Mouse (Mus musculus) lung, embryonic 14.5 days (tissue): ENCODE data around the gene 2410015M20Rik. TPM values are rescaled to one million over a fixed set of nuclear protein-coding genes. Genes with fewer than 3 reads are reported as not detected.
"Not testable (repeated sequence)": the region's sequence is repeated elsewhere in the genome, so short reads cannot be mapped to it uniquely, and the experiment has no call there.

Experiments
- ATAC-seq: fragments of 200-750 bp; cut with Nextera tagmentation; 2 replicates; pipeline ENCODE4 v1.8.0; 2017; ENCODE audit warnings: mild to moderate bottlenecking, moderate TSS enrichment, moderate library complexity; ENCODE audit not compliant: insufficient read depth
- DNase-seq: peaks from one replicate; pipeline ENCODE4 v3.0.0-alpha.2; 2015
- H3K27ac ChIP-seq: fragments of 300-500 bp; sonication (generic); 2 replicates; pipeline ENCODE4 v1.5.1; 2014; ENCODE audit warnings: low read depth, mild to moderate bottlenecking, moderate library complexity
- H3K27me3 ChIP-seq: fragments of 300-500 bp; sonication (generic); 2 replicates; pipeline ENCODE4 v1.6.1; 2014; ENCODE audit warnings: low read length, control low read depth; ENCODE audit not compliant: insufficient read depth
- H3K36me3 ChIP-seq: fragments of 300-500 bp; sonication (generic); 2 replicates; pipeline ENCODE4 v1.6.1; 2014; ENCODE audit warnings: control low read depth; ENCODE audit not compliant: insufficient read depth
- H3K4me1 ChIP-seq: fragments of 300-500 bp; sonication (generic); 2 replicates; pipeline ENCODE4 v1.6.1; 2014; ENCODE audit warnings: antibody characterized with exemption, control low read depth; ENCODE audit not compliant: insufficient read depth
- H3K4me2 ChIP-seq: fragments of 300-500 bp; sonication (generic); 2 replicates; pipeline ENCODE4 v1.6.1; 2014; ENCODE audit warnings: mild to moderate bottlenecking
- H3K4me3 ChIP-seq: fragments of 300-500 bp; sonication (generic); 2 replicates; pipeline ENCODE4 v1.5.1; 2014; ENCODE audit warnings: low read depth, low read length
- H3K9ac ChIP-seq: fragments of 300-500 bp; sonication (generic); 2 replicates; pipeline ENCODE4 v1.6.1; 2014
- H3K9me3 ChIP-seq: fragments of 300-500 bp; sonication (generic); 2 replicates; pipeline ENCODE4 v1.6.1; 2016; ENCODE audit warnings: low read depth, low read length, control low read depth
- CTCF ChIP-seq: IDR thresholded peaks from 2 replicates; pipeline ENCODE4 v1.5.1; 2016; ENCODE audit warnings: antibody characterized with exemption, low read depth
- WGBS: fragments of 180-500 bp; shearing (Covaris S2); extraction: QIAGEN DNeasy Blood & Tissue Kit; methylation state at CpG from one replicate; pipeline ENCODE4 v1.1.7; 2014; 5-methylcytosine and 5-hydroxymethylcytosine counted together
- polyA plus RNA-seq: library from polyadenylated mRNA; unstranded; fragments of >200 nt; fragmentation: Nextera tagmentation; extraction: Ambion mirVana; gene quantifications from 2 replicates; pipeline ENCODE4 v1.2.1, GENCODE M21; 2014

2410015M20Rik gene
- polyA plus RNA-seq, 1 experiment from 2014 or later, result 201 TPM

DNA sequence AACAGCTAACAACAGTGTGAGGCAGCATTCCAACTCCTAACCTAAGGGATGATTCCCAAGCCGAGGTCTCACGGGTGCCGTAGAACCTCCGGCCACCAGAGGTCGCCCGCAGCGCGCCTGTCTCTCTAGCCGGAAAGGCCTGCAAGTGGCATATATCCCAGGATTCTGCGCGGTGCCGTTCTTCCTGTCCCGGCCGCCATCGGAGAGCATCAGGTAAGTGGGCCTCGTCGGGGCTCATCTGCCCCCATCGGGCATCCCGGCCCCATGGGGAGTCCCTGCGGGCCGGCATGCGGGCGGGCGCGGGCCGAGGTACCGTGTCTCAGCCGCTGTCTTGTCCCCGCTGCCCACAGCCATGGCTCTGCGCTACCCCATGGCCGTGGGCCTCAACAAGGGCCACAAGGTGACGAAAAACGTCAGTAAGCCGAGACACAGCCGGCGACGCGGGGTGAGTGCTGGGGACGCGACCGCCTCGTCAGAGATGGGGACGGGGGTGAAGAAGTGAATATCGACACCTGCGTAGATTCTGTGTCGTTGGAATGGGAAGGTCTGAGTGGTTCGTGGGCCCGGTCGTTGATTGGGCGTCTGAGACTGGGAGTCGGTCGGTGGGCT is 3.8 kb upstream of the 2410015M20Rik start, which contains the start of gene Rpl36:
Rpl36 (plus strand) TSS at position 181 of the 609 bp plus-strand sequence.
- Histone ChIP-seq H3K4me1 (peaks cover 17% of the 10 kb centered on the region), H3K27ac (peak within 1 kb of the TSS; percentile 92), H3K9ac (peak within 1 kb of the TSS; percentile 91), H3K9me3 (no peaks in the 10 kb centered on the region), H3K4me3 (peak within 1 kb of the TSS; percentile 78), H3K4me2 (peak within 1 kb of the TSS; percentile 98), H3K27me3 (no peaks in the 10 kb centered on the region), H3K36me3 (peaks cover 45% of the 10 kb centered on the region)
- DNase-seq (peak; percentile 97), ATAC-seq (peak; percentile 44)
- peak; percentile 95 for TF ChIP-seq CTCF
- under 1% methylated on average over 52 of the region's 52 CpGs for WGBS

DNA sequence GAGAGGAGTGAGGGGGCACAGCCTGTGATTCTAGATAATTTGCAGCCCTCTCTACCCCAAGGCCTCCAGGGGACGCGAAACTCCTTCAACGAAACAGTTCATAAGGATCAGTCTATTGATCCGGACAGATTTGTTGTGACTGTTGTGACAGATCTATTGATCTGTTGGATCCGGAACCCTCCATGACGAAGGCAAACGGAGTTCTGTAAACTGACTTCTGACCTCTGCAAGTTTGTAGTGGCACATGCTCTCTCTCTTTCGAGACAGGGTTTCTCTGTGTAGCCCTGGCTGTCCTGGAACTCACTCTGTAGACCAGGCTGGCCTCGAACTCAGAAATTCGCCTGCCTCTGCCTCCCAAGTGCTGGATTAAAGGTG is 3.0 kb upstream of the 2410015M20Rik start:
- H3K4me3 ChIP-seq, DNase-seq, H3K27me3 ChIP-seq, ATAC-seq, H3K9ac ChIP-seq, H3K27ac ChIP-seq, H3K4me2 ChIP-seq, H3K9me3 ChIP-seq: not testable (repeated sequence)
- 70% methylated on average over 10 of the region's 10 CpGs for WGBS
- H3K36me3 ChIP-seq, result peaks cover 42% of the 10 kb centered on the region
- H3K4me1 ChIP-seq, result peaks cover 17% of the 10 kb centered on the region

DNA sequence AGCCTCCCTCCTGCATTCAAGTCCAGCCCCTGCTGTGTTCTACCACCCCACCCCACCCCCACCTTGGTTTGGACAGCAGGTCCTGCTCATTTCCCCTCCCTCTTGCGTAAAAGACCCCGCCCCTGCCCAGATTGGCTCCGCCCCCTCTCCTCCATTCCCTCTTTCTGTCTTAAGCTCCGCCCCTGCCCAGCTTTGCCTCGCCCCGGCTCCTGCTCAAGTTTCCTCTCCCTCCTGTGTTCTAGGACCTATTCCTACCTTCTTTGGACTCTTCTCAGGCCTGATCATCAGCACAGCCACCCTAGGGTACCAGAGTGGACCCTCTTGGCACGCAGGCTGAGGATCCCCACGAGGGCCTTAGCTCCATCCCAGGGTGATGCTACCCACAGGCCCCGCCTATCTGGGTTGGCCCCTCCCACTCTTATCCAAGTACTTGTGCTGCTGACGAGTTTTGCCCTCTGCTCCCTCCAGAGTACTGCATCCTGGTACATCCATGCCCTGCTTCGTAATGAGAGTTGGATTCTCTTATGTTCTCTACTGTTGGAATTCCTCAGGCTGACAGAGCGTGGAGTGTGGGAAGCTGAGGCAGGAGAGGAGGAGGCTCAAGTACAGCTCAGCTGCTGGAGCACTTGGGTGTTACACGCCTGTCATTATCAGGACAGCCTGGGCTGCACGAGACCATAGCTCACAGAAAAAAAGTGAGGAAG is 2.4 kb upstream of the 2410015M20Rik start:
- DNase-seq (peak; percentile 51), ATAC-seq (no peak)
- Histone ChIP-seq H3K4me1 (peaks cover 17% of the 10 kb centered on the region), H3K36me3 (peaks cover 42% of the 10 kb centered on the region), H3K27ac (no peak overlapping the region), H3K9ac (no peak overlapping the region), H3K9me3 (no peaks in the 10 kb centered on the region), H3K4me2 (peak overlapping the region; percentile 40), H3K4me3 (no peak overlapping the region), H3K27me3 (no peaks in the 10 kb centered on the region)
- no peak for TF ChIP-seq CTCF
- 12% methylated on average over 14 of the region's 14 CpGs for WGBS

DNA sequence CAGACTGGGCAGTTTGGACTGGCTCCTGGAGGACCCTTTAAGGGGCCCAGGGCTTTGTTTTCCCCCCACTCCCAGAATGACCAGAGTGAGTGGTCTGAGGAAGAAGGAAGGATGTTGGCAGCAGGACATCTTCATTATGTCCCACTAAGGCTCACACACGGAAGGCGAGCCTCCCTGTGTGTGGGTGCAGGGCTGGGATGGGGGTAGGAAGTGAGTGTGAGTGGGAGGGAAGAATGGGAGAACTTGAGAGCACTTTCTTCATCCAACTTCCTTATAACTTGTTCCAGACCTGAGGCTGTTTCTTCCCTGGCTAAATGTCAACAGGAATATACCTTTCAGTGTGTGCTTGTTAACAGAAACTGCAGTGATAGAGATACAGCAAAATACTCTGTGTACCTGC is 1.8 kb upstream of the 2410015M20Rik start:
- Histone ChIP-seq H3K27ac (no peak overlapping the region), H3K36me3 (peaks cover 42% of the 10 kb centered on the region), H3K4me1 (peaks cover 17% of the 10 kb centered on the region), H3K4me2 (no peak overlapping the region), H3K4me3 (no peak overlapping the region), H3K9ac (no peak overlapping the region), H3K9me3 (no peaks in the 10 kb centered on the region), H3K27me3 (no peaks in the 10 kb centered on the region)
- 67% methylated on average over 2 of the region's 2 CpGs for WGBS
- no peak for ATAC-seq
- no peak for TF ChIP-seq CTCF
- DNase-seq, result no peak

DNA sequence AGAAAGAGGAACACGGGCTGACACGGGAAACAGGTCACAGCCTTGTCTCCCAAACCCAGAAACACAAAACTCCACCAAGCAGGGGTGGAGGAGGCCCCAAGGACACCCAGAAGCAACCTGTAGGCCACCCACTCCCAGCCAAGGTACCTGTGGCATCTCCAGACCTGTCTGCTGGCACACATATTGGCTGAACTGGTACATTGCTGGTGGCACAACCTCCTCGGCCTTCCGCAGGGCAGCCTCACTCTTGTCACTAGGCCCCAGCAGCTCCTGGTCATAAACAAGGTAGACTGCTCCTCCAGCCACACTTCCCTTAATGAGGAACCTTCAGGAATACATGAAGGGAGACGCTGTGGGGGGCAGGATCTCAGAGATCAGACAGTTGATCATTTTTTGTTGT is 872 bp downstream of the 2410015M20Rik start:
- WGBS, result 43% methylated on average over 5 of the region's 5 CpGs
- DNase-seq (no peak), ATAC-seq (no peak)
- peaks cover 10% of the 10 kb centered on the region for H3K4me1 ChIP-seq
- H3K9ac ChIP-seq, result peak overlapping the region; percentile 73
- H3K9me3 ChIP-seq, result no peaks in the 10 kb centered on the region
- H3K36me3 ChIP-seq, result peaks cover 43% of the 10 kb centered on the region
- no peaks in the 10 kb centered on the region for H3K27me3 ChIP-seq
- H3K27ac ChIP-seq, result no peak overlapping the region; the same call in 1 of the 2 replicates
- peak overlapping the region; percentile 80 for H3K4me2 ChIP-seq
- peak overlapping the region; percentile 63 for H3K4me3 ChIP-seq
- TF ChIP-seq CTCF, result no peak

DNA sequence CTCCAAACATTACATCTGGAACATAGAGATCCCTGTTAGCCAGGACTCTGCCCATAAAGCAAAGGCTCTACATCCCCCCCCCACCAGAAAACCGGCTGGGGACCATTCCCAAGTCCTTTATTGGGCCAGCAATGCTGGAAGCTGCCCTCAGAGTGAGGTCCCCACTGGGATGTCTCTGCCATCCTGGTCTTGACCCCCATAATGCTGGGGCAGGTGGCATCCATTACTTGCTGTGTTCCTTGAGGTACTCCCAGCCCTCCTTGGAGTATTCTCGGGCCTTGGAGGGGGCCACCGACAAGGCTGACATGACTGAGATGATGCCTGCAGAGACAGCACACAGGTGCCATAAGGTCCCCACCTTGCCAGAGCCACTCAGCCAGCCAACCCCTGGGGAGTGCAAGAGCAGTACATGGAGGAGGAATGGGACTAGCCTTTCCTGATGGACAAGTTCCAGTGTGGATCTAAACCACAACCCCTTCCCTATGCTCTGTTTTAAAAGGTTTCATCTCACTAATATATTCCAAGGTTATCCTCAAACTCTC is 2.0 kb downstream of the 2410015M20Rik start:
- Histone ChIP-seq H3K4me2 (no peak overlapping the region), H3K9me3 (no peaks in the 10 kb centered on the region), H3K27me3 (no peaks in the 10 kb centered on the region), H3K9ac (peak overlapping the region; percentile 73; the same call in 1 of the 2 replicates), H3K4me1 (peaks cover 10% of the 10 kb centered on the region), H3K4me3 (no peak overlapping the region), H3K27ac (no peak overlapping the region), H3K36me3 (peaks cover 55% of the 10 kb centered on the region)
- DNase-seq (no peak), ATAC-seq (no peak)
- no peak for TF ChIP-seq CTCF
- WGBS, result 62% methylated on average over 3 of the region's 3 CpGs

DNA sequence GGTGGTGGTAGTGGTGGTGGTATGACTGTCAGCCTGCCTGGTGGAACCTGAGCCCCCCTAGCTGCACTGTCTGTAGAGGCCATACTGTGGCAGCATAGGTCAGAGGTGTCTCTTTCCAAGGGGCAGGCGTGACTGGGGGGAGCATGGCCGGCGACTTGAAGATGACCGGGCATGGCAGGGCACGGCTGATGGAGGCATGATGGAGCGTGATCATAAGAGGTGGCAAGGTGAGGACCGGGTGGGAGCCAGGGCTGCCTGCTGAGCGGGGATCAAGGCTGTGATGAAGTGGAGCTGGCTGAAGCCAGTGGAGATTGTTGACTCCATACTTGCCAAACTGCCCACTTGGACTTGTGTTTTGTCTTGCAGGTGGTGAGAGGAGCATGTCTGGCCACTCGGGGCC is 4.1 kb downstream of the 2410015M20Rik start:
- no peak overlapping the region for H3K9ac ChIP-seq

More for the DNA sequence above, 4.1 kb downstream of the 2410015M20Rik start:
- Histone ChIP-seq H3K9me3 (no peaks in the 10 kb centered on the region), H3K4me1 (peaks cover 9% of the 10 kb centered on the region), H3K4me2 (no peak overlapping the region), H3K27me3 (no peaks in the 10 kb centered on the region), H3K36me3 (peaks cover 76% of the 10 kb centered on the region), H3K4me3 (no peak overlapping the region), H3K27ac (no peak overlapping the region)
- ATAC-seq, result no peak
- no peak for TF ChIP-seq CTCF
- no peak for DNase-seq
- 78% methylated on average over 9 of the region's 9 CpGs for WGBS
